Mouse (Mus musculus) stomach, postnatal 0 days (tissue): Measurements from ENCODE around the gene 9130213A22Rik.

ENCODE experiments used
- CTCF ChIP-seq: IDR thresholded peaks from 2 replicates; pipeline ENCODE4 v1.5.1; 2016; ENCODE audit warnings: antibody characterized with exemption, low read depth, mild to moderate bottlenecking, moderate library complexity
- EP300 ChIP-seq: optimal IDR thresholded peaks from 2 replicates; pipeline ENCODE3; 2016; ENCODE audit warnings: antibody characterized with exemption

DNA sequence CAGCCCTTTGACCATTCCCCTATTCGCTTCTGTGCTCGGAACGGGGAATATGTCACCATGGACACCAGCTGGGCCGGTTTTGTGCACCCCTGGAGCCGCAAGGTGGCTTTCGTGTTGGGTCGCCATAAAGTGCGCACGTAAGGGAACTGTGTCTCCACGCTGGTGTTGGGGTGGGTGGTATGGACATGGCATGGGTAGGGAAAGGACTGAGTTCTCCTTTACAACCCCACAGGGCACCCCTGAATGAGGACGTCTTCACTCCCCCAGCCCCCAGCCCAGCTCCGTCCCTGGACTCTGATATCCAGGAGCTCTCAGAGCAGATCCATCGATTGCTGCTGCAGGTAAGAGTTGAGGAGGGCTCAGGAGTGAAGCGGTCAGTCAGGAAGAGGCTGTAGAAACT is 19.3 kb downstream of the 9130213A22Rik start:
- TF ChIP-seq CTCF (no peak), EP300 (no peak)
